Mouse (Mus musculus) B cell, adult 2 months (primary cell): ENCODE measurements around the gene Wdr18.

Experiments used
- DNase-seq, 2 experiments: peaks; one replicate each; pipeline ENCODE4 v3.0.0; 2022

The Wdr18 gene

GRCm38 (mm10) chr10:79959847-79960601 lies at the start of gene Wdr18:
TSS of gene Wdr18 (plus strand) at chr10:79960152.
- peak; percentile 99 for DNase-seq

- DNase-seq = no peak
These were observed 49.4 kb upstream of the Wdr18 start, which contains the start of gene Gm26602 for GRCm38 (mm10) chr10:79910556-79910955. TSS of gene Gm26602 (plus strand) at chr10:79910856.

- DNase-seq = no peak
These were observed 47.5 kb upstream of the Wdr18 start for GRCm38 (mm10) chr10:79912412-79912811.

GRCm38 (mm10) chr10:79914131-79914947 lies 45.6 kb upstream of the Wdr18 start:
- no peak for DNase-seq

GRCm38 (mm10) chr10:79914948-79915596 lies 44.9 kb upstream of the Wdr18 start:
- DNase-seq = no peak

- DNase-seq = no peak
These were observed 43.9 kb upstream of the Wdr18 start for GRCm38 (mm10) chr10:79916081-79916480.

- peak; percentile 90 to 91 for DNase-seq
These were observed 43.0 kb upstream of the Wdr18 start, which contains the start of gene Kiss1r for GRCm38 (mm10) chr10:79916808-79917531. TSS of gene Kiss1r (plus strand) at chr10:79916971.

GRCm38 (mm10) chr10:79917532-79918100 lies 42.3 kb upstream of the Wdr18 start:
- DNase-seq = no peak

GRCm38 (mm10) chr10:79918231-79919078 lies 41.5 kb upstream of the Wdr18 start:
- DNase-seq = no peak

- no peak for DNase-seq
These were observed 40.6 kb upstream of the Wdr18 start for GRCm38 (mm10) chr10:79919251-79919849.

- DNase-seq = no peak
These were observed 39.7 kb upstream of the Wdr18 start for GRCm38 (mm10) chr10:79920056-79920890.

GRCm38 (mm10) chr10:79920958-79921535 lies 38.9 kb upstream of the Wdr18 start, which contains the start of gene R3hdm4:
TSS of gene R3hdm4 (minus strand) at chr10:79921208.
- DNase-seq = peak in 1 of 2 experiments; percentile 27

- no peak for DNase-seq
These were observed 38.4 kb upstream of the Wdr18 start for GRCm38 (mm10) chr10:79921572-79921971.

GRCm38 (mm10) chr10:79924998-79925784 lies 34.8 kb upstream of the Wdr18 start:
- DNase-seq = peak; percentile 97

- peak; percentile 51 to 61 for DNase-seq
These were observed 34.0 kb upstream of the Wdr18 start for GRCm38 (mm10) chr10:79925785-79926490.

GRCm38 (mm10) chr10:79926491-79927323 lies 33.2 kb upstream of the Wdr18 start, which contains the start of gene Arid3a:
TSS of gene Arid3a (plus strand) at chr10:79927043.
- peak; percentile 90 to 91 for DNase-seq
